ENCODE assay signal across 9 mouse cellular contexts in the genomic region with DNA sequence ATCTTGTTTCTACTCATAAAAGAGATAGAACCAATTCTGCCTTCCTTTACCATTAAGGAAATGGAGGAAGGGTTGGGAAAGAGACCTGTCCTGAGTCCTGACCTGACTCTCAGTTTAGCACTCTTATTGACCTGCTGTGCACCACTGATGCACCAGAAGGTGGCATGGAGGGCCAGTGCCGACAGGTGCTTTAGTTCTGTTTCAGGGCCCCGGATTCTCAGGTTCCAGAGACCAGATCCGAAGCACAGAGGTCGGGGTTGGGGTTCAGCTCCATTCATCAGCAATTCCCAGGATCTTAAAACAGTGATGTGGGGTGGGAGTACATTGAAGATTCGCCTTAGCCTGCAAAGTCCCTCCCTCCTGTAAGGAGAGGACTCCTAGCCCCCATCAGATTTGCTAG. TPM values are rescaled to one million over a fixed set of nuclear protein-coding genes. Genes with fewer than 3 reads are reported as not detected.
DNase-seq lines count a peak whose midpoint lies in the region; ATAC-seq and TF ChIP-seq lines count a peak whose summit lies in the region.
"Had no signal": no experiment of that assay in that cellular context is flagged by ENCODE, and none has a peak within 500 bp of the region (broad histone marks: within the 10 kb centered on the region; RNA-seq: fewer than 3 reads in every experiment).

No protein-coding gene starts in this region.

- no peaks in the 10 kb centered on the region for H3K9me3 ChIP-seq in heart, postnatal 0 days (replicated peaks; ENCODE audit: control insufficient read depth, low read length)
- H3K9me3 ChIP-seq in hindbrain, embryonic 15.5 days = no peaks in the 10 kb centered on the region
- no peaks in the 10 kb centered on the region for H3K9me3 ChIP-seq in midbrain, embryonic 15.5 days

- 2% methylated on average over 5 of the region's 5 CpGs for WGBS in heart, postnatal 0 days
- 0% methylated on average over 5 of the region's 5 CpGs for WGBS in hindbrain, embryonic 15.5 days
- WGBS in midbrain, embryonic 15.5 days = 1% methylated on average over 5 of the region's 5 CpGs

- no peaks in the 10 kb centered on the region for H3K27me3 ChIP-seq in heart, postnatal 0 days (ENCODE audit: control insufficient read depth, insufficient read depth, low read length)
- no peaks in the 10 kb centered on the region for H3K27me3 ChIP-seq in hindbrain, embryonic 15.5 days
- no peaks in the 10 kb centered on the region for H3K27me3 ChIP-seq in midbrain, embryonic 15.5 days (replicated peaks)

- H3K9ac ChIP-seq in heart, postnatal 0 days (replicated peaks; ENCODE audit: low read depth, low read length) = no peak overlapping the region
- peak overlapping the region; percentile 65 for H3K9ac ChIP-seq in hindbrain, embryonic 15.5 days
- peak overlapping the region; percentile 34; the same call in 1 of the 2 replicates for H3K9ac ChIP-seq in midbrain, embryonic 15.5 days

- H3K4me3 ChIP-seq in heart, postnatal 0 days (ENCODE audit: low read depth, low read length) = peak overlapping the region; percentile 57
- H3K4me3 ChIP-seq in brown adipose tissue, adult 24 weeks (ENCODE audit: insufficient read depth, low read depth, low read length) = peak overlapping the region; percentile 26; the same call in 1 of the 2 replicates
- H3K4me3 ChIP-seq in hindbrain, embryonic 15.5 days = peak overlapping the region; percentile 76
- peak overlapping the region; percentile 68 for H3K4me3 ChIP-seq in midbrain, embryonic 15.5 days

- H3K36me3 ChIP-seq in heart, postnatal 0 days (replicated peaks; ENCODE audit: control insufficient read depth, insufficient read depth, low read length) = no peaks in the 10 kb centered on the region
- no peaks in the 10 kb centered on the region for H3K36me3 ChIP-seq in hindbrain, embryonic 15.5 days
- no peaks in the 10 kb centered on the region for H3K36me3 ChIP-seq in midbrain, embryonic 15.5 days (replicated peaks)

- no peak for DNase-seq in heart, postnatal 0 days (ENCODE audit: low spot score)
- DNase-seq in heart, adult 11 months = no peak
- DNase-seq in adrenal gland, postnatal 36 days = no peak
- DNase-seq in cerebellum, adult 11-12 months = no peak

- ATAC-seq in heart, postnatal 0 days (ENCODE audit: insufficient read depth, low read depth) = no peak
- no peak for ATAC-seq in hindbrain, embryonic 15.5 days (ENCODE audit: low FRiP score, low read depth)
- ATAC-seq in midbrain, embryonic 15.5 days (replicated peaks) = no peak
- ATAC-seq in erythroid progenitor cell, adult 5-6 weeks (replicated peaks; ENCODE audit: low FRiP score, poor library complexity, severe bottlenecking) = no peak

- peak overlapping the region; percentile 85 for H3K4me2 ChIP-seq in heart, postnatal 0 days (ENCODE audit: low read depth, low read length)
- peak overlapping the region; percentile 66 for H3K4me2 ChIP-seq in hindbrain, embryonic 15.5 days
- peak overlapping the region; percentile 74 for H3K4me2 ChIP-seq in midbrain, embryonic 15.5 days

- H3K4me1 ChIP-seq in heart, postnatal 0 days (ENCODE audit: control insufficient read depth, insufficient read depth) = peaks cover 15% of the 10 kb centered on the region
- H3K4me1 ChIP-seq in brown adipose tissue, adult 24 weeks (ENCODE audit: control insufficient read depth, insufficient read depth, insufficient read length, low read length) = no peaks in the 10 kb centered on the region; the same call in 1 of the 2 replicates
- peaks cover 38% of the 10 kb centered on the region for H3K4me1 ChIP-seq in hindbrain, embryonic 15.5 days (replicated peaks)
- peaks cover 20% of the 10 kb centered on the region for H3K4me1 ChIP-seq in midbrain, embryonic 15.5 days

- no peak for TF ChIP-seq CTCF in heart, postnatal 0 days (IDR thresholded peaks at IDR 0.05; ENCODE audit: low read depth)

- TF ChIP-seq EP300 in heart, postnatal 0 days (IDR thresholded peaks at IDR 0.05; ENCODE audit: low read depth) = no peak

- H3K27ac ChIP-seq in heart, postnatal 0 days (ENCODE audit: low read depth) = no peak overlapping the region
- no peak overlapping the region for H3K27ac ChIP-seq in brown adipose tissue, adult 24 weeks (replicated peaks; ENCODE audit: low read depth, low read length)
- no peak overlapping the region; the same call in 1 of the 2 replicates for H3K27ac ChIP-seq in hindbrain, embryonic 15.5 days (replicated peaks)
- 0 out of 2 replicates have a peak overlapping the region, but pooled peaks have one; percentile 46 for H3K27ac ChIP-seq in midbrain, embryonic 15.5 days
- H3K27ac ChIP-seq: macrophage had no signal

RNA-seq across cellular contexts. Expression of a gene that starts 0.4 kb away (rescaled TPM):
- total RNA-seq in heart, postnatal 0 days (2014; rRNA removed; ENCODE audit: low replicate concordance) = 15.8 and 28.8 TPM in 2 replicates
- 9.9 TPM in 2 replicates for polyA plus RNA-seq in heart, postnatal 0 days (2015; fragmentation: Nextera tagmentation; extraction: Ambion mirVana)
- 0.54 and 1.7 TPM in 2 replicates for polyA plus RNA-seq in brown adipose tissue, adult 24 weeks (2012; ENCODE audit: insufficient read depth, insufficient read length, missing spikeins)
- polyA plus RNA-seq in hindbrain, embryonic 15.5 days (2015; fragmentation: Nextera tagmentation; extraction: Ambion mirVana) = 82.8 and 85.6 TPM in 2 replicates
- polyA plus RNA-seq in midbrain, embryonic 15.5 days (2015; fragmentation: Nextera tagmentation; extraction: Ambion mirVana) = 68.6 and 69.4 TPM in 2 replicates
- 10 to 100 TPM; 77.3 to 82.1 TPM for total RNA-seq in adrenal gland, postnatal 36 days (2021)
- 3.4 and 5.0 TPM in 2 replicates for total RNA-seq in erythroid progenitor cell, adult 5-6 weeks (2015; ENCODE audit: low replicate concordance)
- total RNA-seq in erythroid progenitor cell, adult 5-6 weeks (2017; ENCODE audit: low replicate concordance) = 0.76 and 2.1 TPM in 2 replicates
- polyA plus RNA-seq: macrophage had no signal

RNA-seq across cellular contexts. Expression of a gene that starts 42.2 kb away (rescaled TPM):
- 26.4 and 78.3 TPM in 2 replicates for total RNA-seq in heart, postnatal 0 days (2014; rRNA removed; ENCODE audit: low replicate concordance)
- polyA plus RNA-seq in heart, postnatal 0 days (2015; fragmentation: Nextera tagmentation; extraction: Ambion mirVana) = 38.7 and 43.4 TPM in 2 replicates
- 37.7 and 51.5 TPM in 2 replicates for polyA plus RNA-seq in brown adipose tissue, adult 24 weeks (2012; ENCODE audit: insufficient read depth, insufficient read length, missing spikeins)
- 43.8 and 51.7 TPM in 2 replicates for polyA plus RNA-seq in hindbrain, embryonic 15.5 days (2015; fragmentation: Nextera tagmentation; extraction: Ambion mirVana)
- 57.2 and 63.7 TPM in 2 replicates for polyA plus RNA-seq in midbrain, embryonic 15.5 days (2015; fragmentation: Nextera tagmentation; extraction: Ambion mirVana)
- total RNA-seq in adrenal gland, postnatal 36 days (2021) = 10 to 100 TPM; 10.4 to 15.8 TPM
- 2.9 and 6.7 TPM in 2 replicates for total RNA-seq in erythroid progenitor cell, adult 5-6 weeks (2015; ENCODE audit: low replicate concordance)
- total RNA-seq in erythroid progenitor cell, adult 5-6 weeks (2017; ENCODE audit: low replicate concordance) = 0.13 TPM in 1 of 2 replicates, not detected in the other

Comparison
In these comparisons a context has a peak if more than half of its experiments do, and no peak if none do; other contexts are left out.
1. H3K4me3 ChIP-seq: peak in every context shown above with its lines; median percentile 76 in hindbrain, embryonic 15.5 days; 68 in midbrain, embryonic 15.5 days; 57 in heart, postnatal 0 days; 26 in brown adipose tissue, adult 24 weeks.